Mouse (Mus musculus): Measurements from ENCODE around the gene Akt3.

- TF ChIP-seq CTCF (conservative IDR thresholded peaks at IDR 0.05; ENCODE audit: low read length) = no peak
- no peak for TF ChIP-seq POU5F1 (IDR thresholded peaks at IDR 0.05; ENCODE audit: borderline replicate concordance, low read length)
- no peak for TF ChIP-seq NANOG (IDR thresholded peaks at IDR 0.05; ENCODE audit: borderline replicate concordance, low read length)
Measured at GRCm38 (mm10) chr1:176979235-176979634, 278.8 kb downstream of the Akt3 start.

Measured in E14TG2a.4 (cell line).